Mouse (Mus musculus) T-helper 2 cell (primary cell): ENCODE measurements around the gene Gstcd.

ENCODE experiments used
- in situ Hi-C: fragments of 300-600 bp; cut with MboI, MseI; formaldehyde crosslinking; loops from one replicate; pipeline ENCODE4 v1.15.1; 2025; ENCODE audit warnings: high pct_unique_total_duplicates

The Gstcd gene

GRCm38 (mm10) chr3:132944193-132944592, 147.6 kb downstream of the Gstcd start:
- in situ Hi-C loops, result no loop called here

DNA sequence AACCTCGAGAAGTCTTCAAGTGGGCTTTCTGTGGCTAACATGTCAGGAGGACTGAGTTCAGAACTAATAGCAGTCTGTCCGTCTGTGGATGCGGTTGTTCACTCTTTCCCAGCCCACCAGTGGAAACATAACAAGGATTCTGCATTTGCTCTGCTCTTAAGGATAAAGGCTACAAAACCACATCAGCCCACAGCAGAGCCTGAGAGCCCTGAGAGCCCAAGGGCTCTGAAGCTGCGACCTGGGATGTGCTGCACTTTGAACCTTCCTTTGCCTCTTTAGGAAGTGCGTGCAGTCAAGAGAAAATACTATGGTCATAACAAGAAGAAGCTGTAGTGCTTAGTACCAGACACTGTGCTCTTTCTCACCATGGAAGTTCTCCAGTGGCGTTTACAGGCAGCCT, 149.1 kb downstream of the Gstcd start:
- in situ Hi-C loops, result no loop called here

GRCm38 (mm10) chr3:132940181-132940990, 151.4 kb downstream of the Gstcd start:
- in situ Hi-C loops, result no loop called here

DNA sequence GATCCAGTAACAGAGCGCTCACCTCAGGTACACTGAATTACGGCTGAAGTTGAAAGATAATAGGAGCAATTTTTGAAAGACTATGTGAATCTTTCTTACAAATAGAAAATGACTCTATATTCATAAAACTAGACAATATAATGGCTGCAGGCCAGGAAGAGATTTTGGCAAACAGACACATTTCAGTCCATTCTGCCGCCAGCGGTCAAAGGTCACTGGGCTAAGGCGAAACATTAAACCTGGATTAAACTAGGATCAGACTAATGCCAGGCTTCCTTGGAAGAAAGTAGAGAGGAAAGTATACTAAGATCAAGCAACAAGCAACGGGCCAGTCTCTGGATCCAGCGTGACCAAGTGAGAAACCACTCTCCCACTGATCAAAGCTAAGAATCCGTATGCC, 152.8 kb downstream of the Gstcd start:
- in situ Hi-C loops, result no loop called here

DNA sequence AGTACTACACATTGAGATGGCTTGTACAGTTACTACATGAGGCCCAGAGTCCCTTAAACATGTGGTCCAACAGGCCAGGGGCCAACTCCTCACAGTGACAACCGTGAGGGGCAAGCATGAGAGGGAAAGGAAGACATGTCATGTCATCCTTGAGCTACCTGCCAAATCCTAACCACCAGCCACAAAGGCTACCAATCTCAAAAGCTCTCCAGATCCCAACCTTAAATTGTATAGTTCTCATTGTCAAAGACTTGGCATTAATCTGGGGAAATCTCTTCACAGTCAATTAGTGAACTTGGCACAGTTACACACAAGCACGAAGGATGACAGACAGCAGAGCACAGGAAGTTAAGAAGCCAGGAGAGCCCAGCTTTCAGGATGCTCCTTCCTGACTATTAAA, 157.2 kb downstream of the Gstcd start:
- in situ Hi-C loops, result no loop called here
